Mouse (Mus musculus): ENCODE results near the gene Coq8a.

The Coq8a gene

GRCm38 (mm10) chr1:180197956-180198355 lies 1.4 kb downstream of the Coq8a start:
- peak; percentile 5 for DNase-seq

DNA sequence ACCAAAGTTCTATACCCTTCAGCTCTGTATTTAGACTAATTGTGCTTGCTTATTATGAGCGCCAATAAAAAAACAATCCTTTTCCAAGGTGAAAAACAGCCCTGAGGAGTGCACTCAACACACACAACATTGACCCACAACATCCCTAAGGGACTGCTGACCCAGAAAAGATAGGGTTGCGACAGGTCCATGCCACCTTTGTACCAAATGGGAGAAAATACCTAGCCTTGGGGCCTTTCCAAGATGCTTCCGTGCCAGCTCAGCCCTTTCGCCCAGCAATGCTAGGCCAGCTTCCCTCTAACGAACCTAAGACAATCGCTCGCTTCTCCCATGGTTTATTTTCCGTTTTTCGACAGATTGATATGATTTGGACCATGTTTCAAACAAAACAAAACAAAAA lies 2.9 kb downstream of the Coq8a start:
- DNase-seq, result peak; percentile 87

GRCm38 (mm10) chr1:180195703-180196381 lies 3.6 kb downstream of the Coq8a start:
- peak; percentile 99 for DNase-seq

DNA sequence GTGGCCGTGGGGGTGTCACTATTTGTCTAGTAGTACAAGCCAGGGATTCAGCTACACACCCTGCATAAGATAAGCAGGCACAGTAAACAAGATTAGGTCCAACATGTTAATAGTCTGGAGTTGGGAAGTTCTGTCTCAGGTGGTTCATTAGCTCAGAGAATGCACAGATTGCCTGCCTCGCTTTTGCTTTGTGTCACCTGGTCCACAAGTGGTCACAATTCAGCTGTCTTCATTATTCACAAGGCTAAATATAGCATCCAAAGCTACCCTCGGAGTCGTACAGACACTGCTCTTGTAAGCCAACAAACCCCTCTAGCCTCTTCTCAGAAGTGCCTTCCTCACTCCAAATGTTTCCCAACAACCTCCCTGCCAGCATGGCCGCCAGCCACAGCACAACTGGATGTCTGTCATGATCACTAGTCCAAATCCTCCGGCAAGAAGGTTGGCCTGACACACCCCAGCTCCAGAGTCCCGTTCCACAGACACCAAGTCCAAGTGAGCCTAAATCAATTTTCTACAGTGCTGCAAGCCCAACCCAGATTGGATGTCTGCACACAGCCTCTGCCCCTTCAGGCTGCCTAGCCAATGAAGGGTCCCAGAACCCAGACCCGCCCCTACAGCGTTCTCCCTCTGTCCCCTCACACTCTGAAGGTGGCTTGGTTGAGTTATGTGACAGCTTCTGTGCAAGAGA lies 4.5 kb downstream of the Coq8a start:
- DNase-seq, result peak; percentile 88

DNA sequence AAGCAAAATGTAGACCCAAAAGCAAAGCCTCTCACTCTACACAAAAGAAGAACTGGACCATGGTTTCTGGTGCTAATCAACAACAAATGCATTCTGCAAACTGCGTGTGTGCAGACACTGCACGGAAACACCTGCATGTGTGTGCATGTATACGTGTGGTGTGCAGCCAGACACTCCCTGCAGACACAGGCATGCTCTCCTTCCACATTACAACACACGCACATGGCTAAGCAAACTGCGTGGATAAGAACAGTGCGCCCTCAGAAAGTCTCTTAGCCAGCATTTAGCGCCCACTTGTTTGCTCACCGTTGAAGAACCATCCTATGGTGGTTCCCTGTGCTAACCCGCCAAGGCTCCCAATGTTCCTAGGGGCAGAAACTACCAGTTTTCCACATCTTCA lies 5.4 kb downstream of the Coq8a start:
- no peak for DNase-seq

DNA sequence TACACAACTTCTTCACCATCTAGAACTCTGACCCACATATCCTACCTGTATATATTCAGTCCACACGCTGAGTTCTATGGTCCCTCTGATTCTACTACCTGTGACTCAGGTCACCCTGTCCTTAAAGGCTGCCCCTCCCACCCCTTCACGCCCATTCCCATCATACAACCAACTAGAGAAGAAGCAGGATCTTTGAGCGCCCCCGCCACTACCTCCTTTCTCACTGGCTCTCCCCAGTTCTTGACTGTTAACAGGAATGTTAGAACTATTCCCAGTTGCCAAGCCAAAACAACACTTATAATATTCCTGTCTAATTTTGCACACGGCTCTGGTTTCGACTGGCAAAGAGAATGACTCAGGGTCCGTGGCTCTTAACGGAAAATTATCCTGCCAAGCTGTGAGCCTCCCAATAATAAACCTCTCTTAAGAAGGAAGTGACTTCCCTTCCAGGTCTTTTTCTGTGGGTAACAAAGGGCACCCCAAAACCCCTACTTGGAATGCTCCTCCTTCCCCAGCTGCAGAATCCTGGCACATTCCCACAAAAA lies 5.9 kb downstream of the Coq8a start:
- DNase-seq, result no peak

- DNase-seq, result no peak
These were observed 6.5 kb downstream of the Coq8a start for GRCm38 (mm10) chr1:180192866-180193265.

DNA sequence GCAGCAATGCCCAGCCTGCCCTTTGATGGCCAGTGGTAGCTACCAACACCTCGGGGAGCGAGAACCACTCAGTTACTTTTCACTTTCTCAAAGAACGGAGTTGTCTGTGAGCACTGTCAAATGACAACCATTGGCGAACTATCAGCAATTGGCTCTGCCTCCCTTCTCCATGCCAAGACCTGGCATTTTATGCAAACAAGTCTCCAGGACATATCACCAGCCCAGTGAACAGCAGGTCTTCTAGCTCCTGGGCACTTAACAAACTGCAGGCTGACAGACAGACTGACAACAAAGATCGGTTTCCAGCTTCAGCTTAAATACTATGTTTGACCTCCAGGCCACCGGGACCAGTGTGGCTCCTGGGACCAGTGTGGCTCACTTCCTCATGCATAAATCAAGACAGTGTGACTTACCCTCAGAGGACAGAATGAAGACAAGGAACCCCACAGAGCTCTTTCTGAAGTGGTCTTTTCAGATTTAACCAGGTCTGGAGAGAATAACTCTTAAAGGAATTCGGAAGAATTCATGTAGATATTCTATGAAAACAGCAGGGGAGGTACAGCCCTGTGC lies 7.7 kb downstream of the Coq8a start:
- no peak for DNase-seq

- DNase-seq, result no peak
These were observed 8.3 kb downstream of the Coq8a start for GRCm38 (mm10) chr1:180191112-180191511.

DNA sequence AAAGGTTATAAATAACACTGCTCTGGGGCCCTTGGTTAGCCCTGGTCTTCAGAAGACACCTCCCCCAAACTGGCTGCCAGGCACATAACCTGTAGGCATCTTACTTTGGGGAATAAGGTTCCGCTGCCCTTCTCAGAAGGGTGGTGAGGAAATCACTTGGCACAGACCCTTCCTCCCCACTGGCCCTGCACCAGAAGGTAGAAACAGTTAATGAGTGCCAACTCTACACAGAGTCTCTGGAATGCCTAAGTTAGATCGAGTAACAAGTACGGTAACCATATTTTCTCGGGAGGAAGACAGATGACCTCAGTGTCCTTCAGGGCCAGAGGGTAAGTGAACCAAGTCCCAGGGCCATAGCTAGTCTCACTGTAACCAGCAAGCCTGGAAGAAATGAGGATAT lies 10.5 kb downstream of the Coq8a start:
- peak; percentile 86 for DNase-seq

- DNase-seq, result no peak
These were observed 13.0 kb downstream of the Coq8a start for GRCm38 (mm10) chr1:180186371-180186770.

DNA sequence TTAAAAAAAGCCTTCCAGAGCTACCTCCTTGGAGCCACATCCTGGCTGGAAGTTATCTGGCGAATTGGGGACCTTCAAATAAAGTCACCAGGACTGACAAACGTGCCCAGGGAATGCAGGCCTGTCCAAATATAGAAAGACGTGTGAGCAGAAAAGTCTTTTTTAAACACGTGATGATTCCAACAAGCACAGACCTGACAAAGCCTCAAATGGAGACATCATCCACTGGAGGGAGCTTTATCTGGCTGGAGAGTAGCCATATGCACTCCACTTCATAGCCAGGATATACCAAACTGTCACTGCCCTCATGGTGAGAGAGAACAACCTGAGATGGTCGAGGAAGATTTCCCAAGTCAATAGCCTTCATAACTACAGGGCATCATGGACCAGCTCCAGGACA lies 13.5 kb downstream of the Coq8a start:
- DNase-seq, result no peak

GRCm38 (mm10) chr1:180184768-180185167 lies 14.6 kb downstream of the Coq8a start:
- no peak for DNase-seq

DNA sequence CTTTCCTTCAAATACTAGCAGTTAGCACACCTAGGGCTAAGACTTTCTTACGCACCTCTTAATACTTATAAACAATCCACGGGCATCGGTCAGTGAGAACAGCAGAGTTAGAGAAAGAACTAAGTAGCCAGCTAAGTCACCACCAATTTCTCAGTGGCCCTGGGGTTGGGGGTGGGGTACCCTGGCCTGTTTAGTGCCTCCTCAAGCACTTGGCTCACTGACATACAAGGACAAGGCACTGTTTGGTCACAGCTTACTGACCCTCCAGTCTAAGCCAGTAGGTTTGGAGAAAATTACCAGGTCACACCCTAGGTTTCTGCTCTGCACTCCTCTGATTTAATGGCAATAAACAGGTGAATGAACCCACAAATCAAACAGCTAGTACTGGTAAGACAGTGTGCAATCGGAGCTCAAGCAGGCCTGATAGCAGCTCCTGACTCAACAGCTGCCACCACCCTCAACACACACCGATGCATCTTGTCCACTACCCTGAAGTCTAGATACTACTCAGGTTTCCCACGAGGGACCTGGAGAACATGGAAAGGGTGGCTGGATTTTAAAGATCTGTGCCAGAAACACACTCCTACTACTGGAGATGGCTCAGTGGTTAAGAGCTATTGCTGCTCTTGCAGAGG lies 15.8 kb downstream of the Coq8a start:
- no peak for DNase-seq

GRCm38 (mm10) chr1:180182731-180183130 lies 16.7 kb downstream of the Coq8a start:
- DNase-seq, result no peak

DNA sequence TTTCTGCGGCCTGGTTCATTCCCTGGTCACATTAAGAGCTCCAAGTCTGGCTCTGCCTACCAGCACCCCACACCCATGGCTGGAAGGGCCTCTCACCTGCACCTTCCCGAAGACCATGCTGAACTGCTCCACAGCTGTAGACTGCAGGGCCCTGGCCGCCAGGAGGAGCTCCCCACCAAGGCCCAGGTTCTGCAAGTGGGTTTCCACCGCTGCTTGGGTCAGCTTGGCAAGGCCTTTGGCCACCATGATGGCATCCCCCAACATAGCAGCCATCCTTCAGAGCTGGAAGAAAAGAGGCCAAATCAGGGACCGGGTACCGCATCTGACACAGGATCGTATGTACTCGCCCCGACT lies 17.5 kb downstream of the Coq8a start:
- no peak for DNase-seq

- DNase-seq, result peak; percentile 76
These were observed 18.0 kb downstream of the Coq8a start for GRCm38 (mm10) chr1:180181304-180181965.

- no peak for DNase-seq
These were observed 19.6 kb downstream of the Coq8a start for GRCm38 (mm10) chr1:180179840-180180239.

- DNase-seq, result no peak
These were observed 20.3 kb downstream of the Coq8a start for GRCm38 (mm10) chr1:180179100-180179499.

DNA sequence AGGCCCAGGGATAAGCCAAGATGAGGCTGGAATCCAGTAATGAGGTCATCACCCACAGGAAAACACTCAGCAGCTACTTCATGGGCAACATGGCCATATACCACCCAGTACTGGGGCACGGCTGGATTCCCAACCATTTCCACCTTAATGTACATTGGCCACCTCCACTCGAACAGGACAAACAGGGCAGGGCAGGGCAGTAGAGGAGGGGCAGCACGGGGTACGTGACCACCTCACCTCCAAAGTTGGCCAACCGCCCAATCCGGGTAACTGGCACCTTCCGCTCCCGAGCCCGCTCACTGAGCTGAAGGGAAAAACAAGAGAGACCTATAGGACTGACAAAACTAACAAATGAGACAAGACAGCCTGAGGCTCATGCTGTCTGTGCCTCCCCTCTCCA lies 21.1 kb downstream of the Coq8a start:
- DNase-seq, result no peak

- no peak for DNase-seq
These were observed 22.6 kb downstream of the Coq8a start for GRCm38 (mm10) chr1:180176784-180177183.

DNA sequence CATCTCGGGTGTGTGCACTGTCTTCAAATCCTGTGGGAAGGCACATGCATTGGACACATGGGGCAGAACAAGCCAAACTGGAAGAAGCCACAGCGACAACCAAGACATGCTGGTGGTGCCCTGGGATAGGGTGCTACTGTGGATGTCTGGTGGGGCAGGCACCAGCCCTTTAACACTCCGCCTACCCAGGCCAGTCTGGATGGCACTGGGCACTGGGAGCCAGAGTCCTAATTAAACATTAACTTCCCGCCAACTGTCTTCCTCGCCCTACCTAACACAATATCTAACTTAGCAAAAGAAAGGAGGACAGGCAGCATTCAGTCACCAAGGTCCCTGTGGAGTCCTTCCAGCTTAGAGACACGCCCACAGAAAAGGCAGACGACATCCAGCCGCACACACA lies 23.8 kb downstream of the Coq8a start:
- peak; percentile 89 for DNase-seq

- peak; percentile 55 for DNase-seq
These were observed 24.2 kb downstream of the Coq8a start for GRCm38 (mm10) chr1:180175167-180175566.

Measured in kidney, adult 9 months (tissue).